Mouse (Mus musculus): ENCODE data around the gene Shb. TPM values are rescaled to one million over a fixed set of nuclear protein-coding genes. Genes with fewer than 3 reads are reported as not detected.

Gene Shb
- total RNA-seq, 4 experiments from 2014 or later: 13.1 to 18.1 (median 14.1) TPM

DNA sequence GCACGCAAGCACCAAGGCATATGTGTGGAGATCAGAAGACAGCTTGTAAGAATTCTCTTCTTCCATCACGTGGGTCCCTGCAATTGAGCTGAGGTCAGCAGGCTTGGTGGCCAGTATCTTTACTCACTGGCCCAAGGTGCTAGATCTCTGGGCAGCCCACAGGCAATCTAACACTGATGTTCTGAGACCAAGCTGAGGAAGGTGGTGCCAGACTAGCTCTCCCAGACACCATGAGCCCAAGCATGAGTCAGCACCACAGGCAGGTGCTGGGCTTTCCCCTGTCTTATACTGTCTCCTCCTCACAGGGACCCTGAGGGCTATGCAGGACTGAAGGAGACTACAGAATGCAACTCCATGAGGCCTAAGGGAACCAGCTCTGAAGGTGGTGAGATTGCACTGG, 74.7 kb downstream of the Shb start:
- DNase-seq (ENCODE audit: low spot score in 2 of 2): no peak

DNA sequence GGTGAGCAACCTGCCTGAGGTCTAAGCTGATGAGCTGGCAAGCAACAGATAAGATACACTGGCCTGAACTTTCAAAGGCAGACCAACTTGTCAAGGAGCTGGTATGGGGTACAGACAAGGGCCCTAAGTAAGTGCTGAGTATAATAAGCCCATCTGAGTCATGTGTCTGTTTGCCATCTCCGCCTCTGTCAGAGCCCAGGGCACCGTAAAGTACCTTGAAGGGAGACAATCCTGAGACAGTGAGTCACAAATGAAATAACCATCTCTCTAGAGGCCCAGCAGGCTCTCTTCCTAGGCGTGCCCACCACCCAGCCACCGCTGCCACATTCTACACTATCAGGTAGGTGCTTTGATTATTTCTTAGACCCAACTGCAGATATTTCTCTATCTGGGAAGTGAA, 77.3 kb downstream of the Shb start:
- no peak for DNase-seq (ENCODE audit: low spot score in 2 of 2)

DNA sequence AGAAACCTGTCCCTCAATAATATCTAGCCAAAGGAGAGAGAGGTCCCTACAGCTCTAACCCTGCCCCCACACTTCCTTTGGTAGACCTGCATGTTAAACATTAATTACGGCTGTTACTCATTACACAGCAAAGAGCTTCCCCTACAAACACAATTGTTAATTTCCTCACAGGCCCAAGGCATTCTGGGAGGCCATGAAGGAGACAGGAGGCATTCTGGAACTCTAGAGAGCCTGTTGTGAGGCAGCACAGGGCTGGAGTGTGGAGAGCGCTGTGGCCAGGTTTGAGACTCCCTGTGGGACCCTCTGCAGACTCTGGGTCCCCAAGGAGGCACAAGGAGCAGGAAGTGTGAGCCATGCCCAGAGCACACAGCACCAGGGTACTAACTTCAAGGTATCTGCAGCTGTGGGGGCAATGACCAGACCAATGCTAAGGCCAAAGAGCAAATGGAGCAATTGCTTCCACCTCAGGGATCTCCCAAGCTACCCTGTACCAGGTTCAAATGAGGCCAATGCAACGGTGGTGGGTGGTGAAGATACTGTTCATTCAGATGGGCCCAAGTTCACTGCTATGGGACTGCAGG, 78.9 kb downstream of the Shb start:
- DNase-seq (ENCODE audit: low spot score in 2 of 2): no peak

DNA sequence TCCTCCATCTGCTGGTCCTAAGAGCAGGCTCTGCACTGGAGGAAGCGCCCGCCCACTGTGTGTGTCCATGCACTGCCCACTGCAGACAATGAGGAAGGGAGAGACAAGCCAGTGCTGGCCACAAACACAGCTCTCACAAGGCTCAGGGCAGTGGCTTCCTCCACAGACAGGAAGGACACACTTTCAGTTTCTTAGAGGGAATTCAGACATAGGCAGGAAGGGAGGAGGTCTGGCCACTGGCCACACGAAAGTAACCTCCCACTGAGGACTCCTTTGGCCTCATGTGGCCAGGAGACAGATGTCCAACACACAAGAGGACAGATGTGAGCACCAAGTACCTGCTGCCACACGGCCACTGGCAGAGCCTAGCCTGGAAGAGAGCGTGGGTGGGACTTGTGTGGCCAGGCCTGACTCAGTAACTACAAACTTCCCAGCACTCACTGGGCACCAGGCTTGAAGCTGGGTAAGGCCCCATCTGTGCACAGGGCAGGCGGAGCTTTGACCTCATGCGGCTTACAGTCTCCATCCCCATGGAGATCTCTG, 79.6 kb downstream of the Shb start:
- DNase-seq (ENCODE audit: low spot score in 2 of 2): no peak

DNA sequence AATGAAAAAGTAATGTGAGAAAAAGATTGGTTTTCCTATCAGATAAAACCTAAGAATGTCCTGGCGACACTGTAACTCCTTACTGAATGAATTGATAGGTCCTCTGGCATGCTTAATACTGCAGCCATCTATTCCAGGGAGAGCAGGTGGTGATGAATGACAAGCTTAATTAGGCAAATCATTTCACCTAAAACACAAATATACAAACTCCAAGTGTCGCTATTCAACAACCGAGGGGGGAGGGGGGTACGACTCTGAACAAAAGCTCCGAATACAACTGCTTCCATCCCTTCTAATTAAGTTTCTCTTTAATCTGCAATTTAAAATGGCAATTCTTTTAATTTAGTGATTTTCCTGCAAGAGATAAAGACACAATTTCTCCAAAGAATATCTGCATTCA, 83.3 kb downstream of the Shb start:
- no peak for DNase-seq (ENCODE audit: low spot score in 2 of 2)

DNA sequence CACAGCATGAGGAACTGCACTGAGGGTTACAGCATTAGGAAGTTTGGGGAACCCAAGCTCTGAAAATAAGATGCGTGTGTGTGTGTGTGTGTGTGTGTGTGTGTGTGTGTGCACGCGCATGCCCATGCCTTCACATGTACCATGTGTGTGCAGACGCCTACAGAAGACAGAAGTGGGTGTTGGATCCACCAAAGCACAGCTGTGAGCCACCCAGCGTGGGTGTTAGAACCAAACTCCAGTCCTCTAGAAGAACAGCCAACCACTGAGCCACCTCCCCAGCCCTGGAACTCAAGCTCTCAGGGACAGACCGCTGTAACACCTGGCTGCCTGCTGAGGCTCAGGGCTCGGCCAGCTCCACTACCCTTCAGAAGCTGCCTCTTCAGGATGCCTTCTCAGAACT, 83.8 kb downstream of the Shb start:
- DNase-seq (ENCODE audit: low spot score in 2 of 2): peak; percentile 40 to 41

DNA sequence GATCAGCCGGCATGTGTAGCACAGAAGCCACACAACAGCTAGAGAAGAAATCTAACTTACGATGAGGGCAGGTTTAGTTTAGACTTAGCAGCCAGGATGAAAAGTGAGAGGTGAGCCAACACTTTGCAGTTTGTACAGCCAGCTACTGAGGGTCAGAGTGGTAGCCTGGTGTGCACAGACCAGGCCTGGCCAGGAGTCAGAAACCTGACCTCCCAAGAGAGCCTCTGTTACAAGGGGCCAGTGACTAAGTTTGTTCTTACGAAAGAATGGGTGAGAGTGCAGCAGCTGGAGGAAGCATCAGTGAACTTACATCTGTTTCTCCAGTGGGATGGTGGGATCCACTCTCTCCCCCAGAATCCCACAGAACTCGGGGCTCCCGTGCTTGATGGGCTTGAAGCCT, 85.1 kb downstream of the Shb start:
- DNase-seq (ENCODE audit: low spot score in 2 of 2): no peak

DNA sequence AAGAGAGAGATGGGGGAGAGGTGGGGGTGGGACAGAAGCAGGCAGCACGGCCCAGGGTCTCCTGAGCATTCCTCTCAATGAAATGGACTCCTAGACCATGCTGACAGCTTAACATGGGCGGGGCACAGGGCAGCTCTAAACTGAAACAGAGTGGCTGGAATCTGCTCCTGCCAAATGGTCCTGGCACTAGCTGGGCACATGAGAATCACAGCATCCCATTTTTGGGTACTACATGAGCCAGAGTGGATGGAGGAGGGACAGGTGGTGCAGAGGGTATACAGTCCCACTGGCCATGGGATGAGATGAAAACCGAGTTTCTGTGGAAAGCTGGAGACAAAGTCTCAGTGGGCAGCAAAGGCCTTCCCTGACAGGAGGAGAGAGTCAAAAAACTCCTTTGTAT, 87.0 kb downstream of the Shb start:
- DNase-seq (ENCODE audit: low spot score in 2 of 2): no peak

DNA sequence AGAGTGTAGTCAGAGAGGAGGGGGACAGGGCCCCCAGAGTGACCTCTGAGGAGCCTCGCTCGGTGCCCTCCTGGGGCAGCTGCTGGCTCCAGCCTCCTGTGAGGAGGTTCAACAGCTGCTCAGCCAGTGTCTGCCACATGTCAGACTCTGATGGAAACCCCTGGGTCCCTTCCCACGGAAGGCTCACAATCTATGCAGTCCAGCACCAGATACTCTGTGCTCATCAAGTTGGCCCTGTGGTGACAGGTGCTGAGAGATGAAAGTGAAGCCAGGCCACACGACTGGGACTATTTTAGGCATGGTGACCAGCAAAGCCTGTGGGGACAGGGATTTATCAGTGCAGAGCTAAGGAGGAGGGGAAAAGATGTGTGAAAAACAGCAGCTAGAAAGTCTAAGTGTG, 87.5 kb downstream of the Shb start:
- no peak for DNase-seq (ENCODE audit: low spot score in 2 of 2)

DNA sequence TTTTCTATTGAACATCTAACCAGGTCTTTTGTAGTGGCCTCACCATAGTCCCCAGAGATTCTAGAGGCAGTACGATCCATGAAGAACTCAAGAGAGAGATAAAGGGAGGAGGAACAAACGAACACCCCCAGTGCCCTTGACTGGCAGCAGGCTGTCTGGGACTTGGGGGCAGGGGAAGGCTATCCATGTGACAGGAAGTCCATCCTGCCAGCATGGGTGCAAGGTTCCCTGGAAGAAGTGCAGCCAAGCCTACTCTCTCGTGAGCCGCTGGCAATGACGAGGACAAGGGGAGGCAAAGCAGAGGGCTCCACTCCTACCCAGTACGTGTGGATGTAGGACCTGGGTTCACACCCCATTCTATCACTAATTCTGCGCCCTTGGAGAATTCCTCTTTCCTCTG, 88.6 kb downstream of the Shb start:
- DNase-seq (ENCODE audit: low spot score in 2 of 2): no peak

DNA sequence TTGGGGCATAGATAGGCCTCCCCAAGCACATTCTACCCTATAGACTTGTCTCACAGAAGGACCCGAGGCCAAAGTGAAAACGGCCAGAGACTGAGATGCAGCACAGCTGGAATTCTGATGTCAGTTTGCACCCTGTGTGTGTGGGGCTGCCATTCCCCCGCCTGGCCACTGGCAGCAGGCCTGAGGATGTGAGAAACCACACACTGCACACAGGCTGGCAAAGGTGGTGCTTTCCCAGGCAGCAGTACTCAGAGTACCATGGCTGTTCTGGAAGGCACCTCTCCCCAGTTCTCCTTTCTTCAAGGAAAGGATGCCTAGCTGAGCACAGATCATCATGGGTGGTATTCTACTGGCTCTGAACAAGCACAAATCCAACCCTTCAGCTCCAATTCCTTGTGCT, 90.0 kb downstream of the Shb start:
- no peak for DNase-seq (ENCODE audit: low spot score in 2 of 2)

DNA sequence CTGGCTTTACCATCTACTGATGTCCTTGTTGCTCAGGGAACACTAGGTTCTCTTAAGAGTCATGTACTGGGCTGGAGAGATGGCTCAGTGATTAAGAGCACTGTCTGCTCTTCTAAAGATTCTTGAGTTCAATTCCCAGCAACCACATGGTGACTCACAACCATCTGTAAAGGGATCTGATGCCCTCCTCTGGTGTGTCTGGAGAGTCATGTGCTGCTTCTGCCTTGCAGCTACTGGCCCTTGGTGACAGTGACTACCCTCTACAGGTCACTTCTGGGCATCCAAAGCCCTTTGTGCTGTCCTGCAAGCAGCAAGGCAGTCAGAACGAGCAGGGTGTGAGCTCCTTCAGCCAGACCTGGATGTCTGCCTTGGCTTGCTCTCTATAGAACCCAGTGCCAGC, 90.5 kb downstream of the Shb start:
- no peak for DNase-seq (ENCODE audit: low spot score in 2 of 2)

DNA sequence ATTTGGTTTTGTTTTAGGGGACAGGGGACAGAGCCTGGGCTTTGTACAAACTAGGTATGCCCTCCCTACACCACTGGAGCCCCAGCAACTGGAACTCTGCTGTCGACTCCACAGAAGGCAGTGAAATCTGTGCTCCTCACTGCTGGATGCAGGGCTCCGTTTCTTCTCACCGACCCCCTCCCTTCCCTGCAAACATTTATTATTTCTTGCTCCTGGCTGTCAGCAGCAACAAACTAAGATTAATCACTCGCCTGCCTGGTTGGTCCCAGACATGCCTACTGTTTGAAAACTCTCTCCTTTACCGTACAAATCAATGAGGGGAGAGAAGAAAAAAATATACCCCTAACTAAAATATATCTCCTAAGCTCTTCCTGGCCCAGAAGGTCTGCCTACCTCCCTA, 93.0 kb downstream of the Shb start:
- no peak for DNase-seq (ENCODE audit: low spot score in 2 of 2)

DNA sequence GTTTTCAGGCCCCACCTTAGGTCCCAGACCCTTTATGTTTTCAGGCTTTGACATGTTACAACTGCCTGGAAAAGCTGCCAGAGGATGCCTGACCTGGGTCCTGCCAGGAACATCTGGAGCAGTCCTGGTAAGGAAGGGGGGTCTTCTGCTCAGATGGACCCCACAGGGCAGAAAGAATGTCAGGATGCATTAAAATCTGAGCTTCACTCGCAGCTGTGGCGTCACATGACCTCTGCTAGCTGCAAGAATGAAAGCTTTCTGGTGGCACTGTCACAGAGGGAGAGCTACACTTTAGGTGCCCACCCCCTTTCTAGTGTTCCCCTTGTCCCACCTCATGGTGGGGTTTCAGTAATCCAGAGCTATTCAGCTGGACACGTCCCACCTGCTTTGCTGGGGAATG, 95.3 kb downstream of the Shb start:
- DNase-seq (ENCODE audit: low spot score in 2 of 2): no peak

DNA sequence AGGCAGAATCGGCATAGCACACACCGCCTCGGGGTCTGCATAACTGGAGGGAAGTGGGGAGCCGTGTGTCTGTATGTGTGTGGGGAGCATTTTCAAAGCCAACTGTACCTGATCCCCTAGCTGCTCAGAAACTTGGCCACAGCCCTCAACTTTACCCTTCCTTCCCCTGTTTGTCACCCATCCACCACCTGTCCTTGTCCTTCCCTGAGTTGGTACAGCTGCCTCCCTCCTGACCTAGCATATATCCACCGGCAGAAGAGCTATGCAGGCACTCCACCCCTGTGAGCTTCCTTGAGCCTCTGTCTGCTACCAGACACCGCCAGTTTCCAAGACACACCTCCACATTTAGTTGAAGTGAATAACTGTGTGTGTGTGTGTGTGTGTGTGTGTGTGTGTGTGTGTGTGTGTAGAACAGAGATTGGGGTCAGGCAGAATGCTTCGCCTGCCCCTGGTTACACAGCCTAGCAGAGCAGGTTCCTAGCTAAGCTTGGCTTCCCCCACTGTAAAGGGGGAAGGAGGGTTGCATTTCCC, 95.8 kb downstream of the Shb start:
- no peak for DNase-seq (ENCODE audit: low spot score in 2 of 2)

DNA sequence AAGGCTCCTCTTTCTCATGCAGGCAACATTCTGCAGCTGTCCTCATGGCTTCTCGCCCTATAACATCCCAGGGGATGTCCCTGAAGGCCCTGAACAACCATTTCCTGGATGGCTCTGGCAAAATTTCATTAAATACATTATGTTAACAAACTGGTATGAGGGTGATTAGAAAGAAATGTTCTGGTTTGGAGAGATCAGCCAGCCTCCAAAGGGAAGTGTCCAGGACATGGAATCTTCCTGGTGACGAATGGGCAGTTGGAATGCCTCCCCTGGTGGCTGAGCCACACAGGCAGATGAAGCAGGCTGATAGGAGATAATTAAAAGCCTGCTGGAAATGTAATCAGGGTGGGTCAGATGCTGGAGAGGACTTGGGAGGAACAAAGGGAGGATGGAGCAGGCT, 96.4 kb downstream of the Shb start:
- no peak for DNase-seq (ENCODE audit: low spot score in 2 of 2)

DNA sequence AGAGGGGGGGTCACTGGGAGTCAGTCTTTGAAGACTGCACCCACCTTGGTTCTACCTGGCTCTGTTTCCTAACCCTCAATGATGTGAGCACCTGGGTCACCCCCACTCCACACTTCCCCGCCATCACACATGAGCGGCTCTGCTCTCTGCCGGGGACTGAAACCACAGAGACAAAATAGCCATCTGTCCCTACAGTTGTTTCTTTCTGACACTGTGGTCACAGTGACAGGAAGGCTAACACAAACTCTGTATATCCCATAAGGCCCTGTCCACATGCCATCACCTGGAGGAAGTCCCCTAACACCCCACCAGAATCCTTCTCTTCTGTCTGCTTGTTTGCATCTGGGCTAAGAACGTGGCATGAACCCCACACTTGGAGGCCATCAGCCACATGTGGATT, 97.6 kb downstream of the Shb start:
- no peak for DNase-seq (ENCODE audit: low spot score in 2 of 2)

DNA sequence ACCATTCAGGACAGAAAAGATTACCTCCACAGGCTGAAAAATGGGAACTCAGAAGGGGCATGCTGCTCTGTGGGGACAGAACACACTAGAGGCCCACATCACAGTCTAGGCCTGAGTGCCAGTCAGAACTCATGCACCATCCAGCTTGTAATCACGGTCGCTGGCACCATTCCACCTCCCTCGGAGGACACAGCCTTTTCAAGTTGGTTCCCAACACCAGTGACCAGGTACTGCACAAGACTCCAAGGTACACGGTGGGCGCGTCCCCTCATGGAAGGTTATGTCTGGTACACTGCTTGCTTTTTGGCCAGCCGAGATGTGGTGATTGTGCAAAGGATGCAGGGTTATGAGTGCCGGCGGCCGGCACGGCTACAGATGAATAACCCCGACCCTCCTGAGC, 98.2 kb downstream of the Shb start:
- DNase-seq (ENCODE audit: low spot score in 2 of 2): no peak

DNA sequence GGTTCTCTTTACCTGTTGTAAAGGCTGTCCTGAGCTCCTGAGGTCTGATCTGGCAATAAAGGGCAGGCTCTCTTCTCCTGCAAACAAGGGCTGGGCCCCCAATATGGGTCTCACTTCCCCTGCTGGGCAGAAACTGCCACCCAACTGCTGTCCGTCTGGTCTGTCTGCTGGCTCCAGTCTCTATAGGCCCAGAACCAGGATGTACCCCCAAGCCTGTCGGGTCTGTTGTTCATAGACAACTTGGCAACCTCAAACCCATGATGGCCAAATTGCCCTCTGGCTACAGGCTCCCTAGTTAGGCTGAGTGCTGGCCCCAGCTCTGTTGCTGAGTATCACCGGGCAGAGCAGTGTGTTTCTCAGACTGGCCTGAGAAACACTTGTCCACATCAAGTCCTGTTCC, 100.5 kb downstream of the Shb start:
- no peak for DNase-seq (ENCODE audit: low spot score in 2 of 2)

DNA sequence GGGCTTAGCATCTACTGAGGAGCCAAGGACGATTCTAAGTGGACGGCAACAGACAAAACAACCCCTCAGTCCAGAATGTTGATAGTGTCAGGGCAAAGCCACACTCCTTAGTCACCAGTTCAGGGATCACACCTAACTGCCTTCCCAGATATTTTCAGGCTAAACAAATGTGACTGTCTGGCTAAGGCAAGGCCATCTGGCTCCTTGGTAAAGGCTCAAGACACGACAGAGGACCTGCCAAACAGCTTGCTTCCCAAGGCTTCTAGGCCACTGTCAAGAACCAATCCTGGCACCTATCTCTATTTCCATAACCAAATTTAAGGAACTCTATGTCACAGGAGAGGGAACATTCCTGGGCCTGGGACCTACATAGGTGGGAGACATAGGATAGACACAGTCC, 101.0 kb downstream of the Shb start:
- no peak for DNase-seq (ENCODE audit: low spot score in 2 of 2)

DNA sequence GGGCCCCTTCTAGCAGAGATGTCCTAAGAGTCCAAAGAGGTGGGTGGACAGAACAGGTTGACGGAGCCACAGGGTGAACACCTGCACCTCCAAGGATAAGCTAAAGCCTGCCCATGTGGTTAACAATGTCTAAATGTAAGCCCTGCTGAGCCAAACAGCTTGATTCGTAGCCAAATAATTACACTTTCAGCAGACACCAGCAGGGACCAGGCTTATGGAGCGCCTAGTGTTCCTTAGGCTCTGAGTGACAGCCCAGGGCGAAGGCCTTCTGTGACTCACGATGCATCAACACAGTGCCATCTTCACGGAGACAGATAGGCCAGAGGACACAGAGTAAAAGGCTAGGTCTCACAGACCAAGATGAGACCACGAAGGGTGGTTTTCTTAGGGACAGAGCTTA, 102.8 kb downstream of the Shb start:
- no peak for DNase-seq (ENCODE audit: low spot score in 2 of 2)

DNA sequence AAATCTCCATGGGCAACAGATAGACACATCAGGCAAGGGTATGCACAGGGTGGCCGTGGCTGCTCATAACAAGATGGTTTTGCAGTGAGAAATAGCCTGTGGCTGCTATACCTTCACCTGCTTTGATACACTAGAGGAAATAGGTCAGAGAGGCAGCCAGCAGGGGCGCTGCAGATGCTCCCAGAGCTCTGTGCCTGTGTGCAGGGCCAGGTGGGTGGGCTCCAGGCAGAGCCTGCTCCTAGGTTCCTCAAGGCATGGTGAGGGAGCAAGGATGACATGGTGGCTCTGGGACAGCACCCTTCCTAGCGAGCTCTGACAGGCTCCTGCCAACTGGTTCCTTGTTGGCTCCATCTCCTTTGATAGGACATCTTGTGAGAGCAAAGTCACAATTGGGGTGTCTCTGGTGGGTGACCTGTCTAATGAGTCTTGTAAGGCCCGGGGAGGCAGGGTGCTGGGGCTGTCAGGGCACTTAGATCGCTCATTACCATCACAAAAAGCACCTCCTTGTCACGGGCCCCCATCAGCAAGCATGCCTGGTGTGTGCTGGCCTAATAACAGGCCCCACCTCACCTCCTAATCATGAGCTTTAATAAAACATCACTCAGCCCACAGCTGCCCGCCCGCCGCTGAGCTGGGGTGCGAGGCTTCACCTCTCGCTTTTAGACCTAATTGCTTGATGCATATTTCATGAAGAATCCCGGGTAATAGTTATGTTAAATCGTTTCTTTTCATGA, 105.4 kb downstream of the Shb start:
- DNase-seq (ENCODE audit: low spot score in 2 of 2): no peak

DNA sequence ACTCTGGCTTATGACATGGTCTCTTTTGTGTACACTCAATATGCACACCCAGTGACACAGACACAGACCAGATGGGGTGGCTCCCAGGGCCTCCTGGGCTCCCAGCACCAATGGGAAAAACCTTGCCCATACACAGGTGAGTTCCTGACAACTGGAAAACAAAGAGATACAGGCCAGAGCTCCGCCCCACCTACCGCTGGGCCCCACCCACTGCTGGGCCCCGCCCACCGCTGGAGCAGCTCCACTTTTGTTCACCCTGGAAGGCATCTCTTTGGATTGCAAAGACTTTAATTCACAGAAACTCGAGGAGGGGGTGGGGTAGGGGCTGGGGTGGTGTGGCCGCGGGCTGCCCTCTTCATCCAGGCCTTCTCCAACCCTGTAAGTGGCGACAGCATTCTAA, 108.9 kb downstream of the Shb start:
- DNase-seq (ENCODE audit: low spot score in 2 of 2): no peak
